Mouse (Mus musculus): ENCODE results near the gene Cstf3. TPM values are rescaled to one million over a fixed set of nuclear protein-coding genes. Genes with fewer than 3 reads are reported as not detected.

Cstf3 gene
- total and polyA plus RNA-seq, 3 experiments = 11.6 to 126 (median 35.7) TPM

- Histone ChIP-seq H3K79me2 (ENCODE audit: control insufficient read depth, insufficient read depth, low read length, poor library complexity) (no peaks in the 10 kb centered on the region), H3K36me3 (ENCODE audit: control insufficient read depth in 1 of 2, insufficient read depth in 2 of 2, low read length in 2 of 2) (peaks cover 0 to 3% of the 10 kb centered on the region in 2 experiments; a peak in 2 of 4 replicates), H3K4me1 (ENCODE audit: control insufficient read depth in 1 of 2, insufficient read depth in 2 of 2, low read length in 2 of 2) (peaks cover 4 to 7% of the 10 kb centered on the region in 2 experiments; a peak in 2 of 4 replicates), H3K27me3 (ENCODE audit: control insufficient read depth in 1 of 2, insufficient read depth in 2 of 2, low read length in 2 of 2) (no peaks in the 10 kb centered on the region), H3K27ac (ENCODE audit: control insufficient read depth, low read depth, low read length) (no peak overlapping the region), H3K9ac (ENCODE audit: control insufficient read depth, low read depth, low read length, poor library complexity, severe bottlenecking) (no peak overlapping the region), H3K4me3 (ENCODE audit: control insufficient read depth in 1 of 2, insufficient read depth in 1 of 2, low read depth in 2 of 2, low read length in 2 of 2) (no peak overlapping the region), H3K9me3 (replicated peaks; ENCODE audit: insufficient read depth, low read length) (no peaks in the 10 kb centered on the region)
- no peak for DNase-seq (ENCODE audit: low read depth, low spot score)
- no peak for TF ChIP-seq RCOR1 (IDR thresholded peaks at IDR 0.05; ENCODE audit: low read depth, low read length)
Observed at GRCm38 (mm10) chr2:104684771-104685170, 94.4 kb downstream of the Cstf3 start.

- peak; percentile 85 for DNase-seq (ENCODE audit: low read depth, low spot score)
- Histone ChIP-seq H3K79me2 (ENCODE audit: control insufficient read depth, insufficient read depth, low read length, poor library complexity) (no peaks in the 10 kb centered on the region), H3K9me3 (replicated peaks; ENCODE audit: insufficient read depth, low read length) (no peaks in the 10 kb centered on the region), H3K9ac (ENCODE audit: control insufficient read depth, low read depth, low read length, poor library complexity, severe bottlenecking) (no peak overlapping the region), H3K4me1 (ENCODE audit: control insufficient read depth in 1 of 2, insufficient read depth in 2 of 2, low read length in 2 of 2) (peaks cover 4 to 10% of the 10 kb centered on the region in 2 experiments; a peak in 2 of 4 replicates), H3K27me3 (ENCODE audit: control insufficient read depth in 1 of 2, insufficient read depth in 2 of 2, low read length in 2 of 2) (no peaks in the 10 kb centered on the region), H3K4me3 (ENCODE audit: control insufficient read depth in 1 of 2, insufficient read depth in 1 of 2, low read depth in 2 of 2, low read length in 2 of 2) (no peak overlapping the region), H3K27ac (ENCODE audit: control insufficient read depth, low read depth, low read length) (no peak overlapping the region), H3K36me3 (ENCODE audit: control insufficient read depth in 1 of 2, insufficient read depth in 2 of 2, low read length in 2 of 2) (peaks cover 0 to 3% of the 10 kb centered on the region in 2 experiments; a peak in 2 of 4 replicates)
- peak; percentile 78 for TF ChIP-seq ZC3H11A (IDR thresholded peaks at IDR 0.05; ENCODE audit: low read depth, low read length)
- TF ChIP-seq POLR2AphosphoS2 (IDR thresholded peaks at IDR 0.05; ENCODE audit: low read length) = no peak
- no peak for TF ChIP-seq SIN3A (IDR thresholded peaks at IDR 0.05; ENCODE audit: low read length)
- no peak for TF ChIP-seq KAT2A (conservative IDR thresholded peaks at IDR 0.05; ENCODE audit: low read depth, low read length)
- TF ChIP-seq POLR2AphosphoS5 (IDR thresholded peaks at IDR 0.05; ENCODE audit: borderline replicate concordance, low read depth, low read length) = no peak
- TF ChIP-seq EP300 (IDR thresholded peaks at IDR 0.05; ENCODE audit: low read depth in 1 of 2, low read length in 2 of 2) = no peak
- TF ChIP-seq NELFE (IDR thresholded peaks at IDR 0.05; ENCODE audit: low read depth, low read length) = no peak
- TF ChIP-seq USF1 (IDR thresholded peaks at IDR 0.05; ENCODE audit: low read depth, low read length) = no peak
- TF ChIP-seq MAZ (IDR thresholded peaks at IDR 0.05; ENCODE audit: low read depth, low read length) = no peak
- TF ChIP-seq JUND (IDR thresholded peaks at IDR 0.05; ENCODE audit: low read depth, low read length) = no peak
- no peak for TF ChIP-seq MAX (IDR thresholded peaks at IDR 0.05; ENCODE audit: low read length)
- no peak for TF ChIP-seq NRF1 (IDR thresholded peaks at IDR 0.05; ENCODE audit: insufficient read depth, low read depth, low read length, poor library complexity, severe bottlenecking)
- TF ChIP-seq CHD1 (IDR thresholded peaks at IDR 0.05; ENCODE audit: low read depth, low read length) = no peak
- TF ChIP-seq BHLHE40 (IDR thresholded peaks at IDR 0.05; ENCODE audit: borderline replicate concordance, low read depth, low read length) = no peak
- TF ChIP-seq UBTF (IDR thresholded peaks at IDR 0.05; ENCODE audit: borderline replicate concordance, insufficient read depth, low read depth, low read length) = no peak
- TF ChIP-seq SMC3 (IDR thresholded peaks at IDR 0.05; ENCODE audit: low read depth, low read length) = peak; percentile 83
- peak; percentile 82 to 91 (median 86) for TF ChIP-seq CTCF (IDR thresholded peaks at IDR 0.05 in 2 of 3, conservative IDR thresholded peaks at IDR 0.05 in 1 of 3; ENCODE audit: control insufficient read depth in 1 of 3, insufficient read depth in 1 of 3, low read depth in 2 of 3, low read length in 3 of 3, poor library complexity in 1 of 3, severe bottlenecking in 1 of 3)
- no peak for TF ChIP-seq MYC (IDR thresholded peaks at IDR 0.05; ENCODE audit: low read depth, low read length)
- TF ChIP-seq MYB (IDR thresholded peaks at IDR 0.05; ENCODE audit: low read depth, low read length) = no peak
- no peak for TF ChIP-seq GABPA (IDR thresholded peaks at IDR 0.05; ENCODE audit: low read depth, low read length)
- no peak for TF ChIP-seq MAFK (IDR thresholded peaks at IDR 0.05; ENCODE audit: borderline replicate concordance, low read depth, low read length)
- no peak for TF ChIP-seq ELF1 (IDR thresholded peaks at IDR 0.05; ENCODE audit: low read depth, low read length)
- no peak for TF ChIP-seq CHD2 (IDR thresholded peaks at IDR 0.05; ENCODE audit: low read length)
- TF ChIP-seq MXI1 (IDR thresholded peaks at IDR 0.05; ENCODE audit: low read depth, low read length) = no peak
- TF ChIP-seq HCFC1 (IDR thresholded peaks at IDR 0.05; ENCODE audit: low read depth, low read length) = no peak
- peak; percentile 81 for TF ChIP-seq RAD21 (IDR thresholded peaks at IDR 0.05; ENCODE audit: low read depth, low read length)
- TF ChIP-seq TCF12 (IDR thresholded peaks at IDR 0.05; ENCODE audit: low read depth, low read length) = no peak
- no peak for TF ChIP-seq TAL1 (IDR thresholded peaks at IDR 0.05; ENCODE audit: low read length)
- no peak for TF ChIP-seq MEF2A (IDR thresholded peaks at IDR 0.05; ENCODE audit: extremely low read depth, insufficient replicate concordance, low read depth, low read length, poor library complexity, severe bottlenecking)
- TF ChIP-seq RCOR1 (IDR thresholded peaks at IDR 0.05; ENCODE audit: low read depth, low read length) = no peak
Observed at GRCm38 (mm10) chr2:104685418-104685817, 95.1 kb downstream of the Cstf3 start.

Data from MEL (cell line).